Mouse (Mus musculus) CD8-positive naive resting alpha-beta T cell, adult 57 days (primary cell): ENCODE measurements around the gene Il18rap. TPM values are rescaled to one million over a fixed set of nuclear protein-coding genes. Genes with fewer than 3 reads are reported as not detected.

ENCODE experiments used
- total RNA-seq: library from RNA; stranded (reverse); gene quantifications from one replicate; pipeline ENCODE4 v1.2.4, GENCODE M21; 2023

Gene Il18rap
- 4.8 TPM for total RNA-seq

DNA sequence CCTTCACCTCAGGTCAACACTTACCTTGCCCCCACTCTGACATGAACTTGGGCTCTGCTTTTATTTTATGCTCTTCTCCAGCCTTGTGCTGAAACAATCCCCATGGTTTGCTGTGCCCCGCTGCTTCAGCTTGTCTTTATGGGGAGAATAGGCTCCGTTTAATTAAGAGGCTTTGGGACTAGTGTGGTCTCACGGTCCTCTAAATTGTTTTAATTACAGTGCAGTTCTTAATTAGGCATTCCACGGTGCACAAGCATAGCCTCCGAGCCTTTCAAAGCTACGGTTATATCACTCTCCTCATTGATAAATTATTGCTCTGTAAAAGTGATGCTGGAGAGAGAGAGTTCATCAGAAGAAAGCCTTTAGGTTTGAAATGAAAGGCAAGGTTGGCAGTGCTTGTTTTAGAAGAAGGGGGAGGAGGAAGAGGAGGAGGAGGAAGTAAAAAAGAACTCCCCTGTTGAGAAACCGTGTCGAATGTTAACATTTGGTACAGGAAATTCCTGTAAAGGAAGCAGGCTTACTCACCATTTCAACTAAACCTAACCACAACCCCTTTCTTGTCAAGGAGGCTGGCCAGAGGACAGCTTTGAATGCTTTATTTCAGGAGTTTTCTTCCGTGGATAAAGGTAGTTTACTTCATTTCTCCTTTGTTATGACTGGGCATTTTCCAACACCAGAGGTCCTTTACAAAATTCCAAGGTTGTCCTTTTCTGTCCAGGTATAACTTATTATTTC is at the start of gene Il18rap:
Il18rap (plus strand) TSS at position 512 of the 735 bp plus-strand sequence.

GRCm38 (mm10) chr1:40465477-40466430 is 49.4 kb upstream of the Il18rap start, which contains the start of gene Il18r1:
TSS of gene Il18r1 (plus strand) at chr1:40465552.

DNA sequence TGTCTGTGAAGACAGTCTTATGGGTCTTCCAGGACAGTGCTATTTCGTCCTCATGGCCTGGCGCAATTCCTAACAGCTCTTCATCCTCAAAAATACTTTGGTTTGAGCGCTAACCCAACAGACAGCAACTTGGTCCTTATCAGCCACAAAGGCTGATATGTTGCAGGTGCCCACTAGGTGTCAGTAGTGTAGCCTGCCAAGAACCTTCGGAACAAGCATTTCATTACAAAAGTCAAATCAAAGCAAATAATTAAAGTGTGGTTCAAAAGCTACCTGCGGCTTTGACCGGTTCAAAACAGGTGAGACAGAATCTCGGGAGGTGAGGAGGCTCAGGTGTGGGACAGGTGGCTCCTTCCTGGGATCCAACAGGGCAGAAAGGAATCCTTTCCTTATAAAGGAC is 64.6 kb downstream of the Il18rap start, which contains the start of gene Slc9a4:
Slc9a4 (plus strand) TSS at position 298 of the 400 bp plus-strand sequence.

Other genes with a start within 250 kb of the Il18rap start
- gene Il1rl2, start 190.8 kb upstream of the Il18rap start, total RNA-seq, result 20.5 TPM
- 0.09 TPM for gene Il1rl1, start 85.8 kb upstream of the Il18rap start, total RNA-seq
- gene Il18r1, start 49.8 kb upstream of the Il18rap start, total RNA-seq, result 59.2 TPM
- not detected for gene Slc9a4, start 64.7 kb downstream of the Il18rap start, total RNA-seq
- not detected for gene Slc9a2, start 165.2 kb downstream of the Il18rap start, total RNA-seq